Mouse (Mus musculus) gastrocnemius, postnatal 4 days (tissue): ENCODE measurements around the gene Lekr1. TPM values are rescaled to one million over a fixed set of nuclear protein-coding genes. Genes with fewer than 3 reads are reported as not detected.

Experiments
- DNase-seq, 2 experiments: peaks; one replicate each; pipeline ENCODE4 v3.0.0; 2021 to 2022; ENCODE audit warnings: low spot score in 2 of 2, mixed read lengths in 2 of 2
- total RNA-seq, 2 experiments: library from RNA; stranded (reverse); gene quantifications; 2 replicates each; pipeline ENCODE4 v1.2.3; 2021

Gene Lekr1
- total RNA-seq, 2 experiments from 2014 or later = 2.2 to 2.8 TPM

GRCm38 (mm10) chr3:65656451-65656850 is 9.6 kb upstream of the Lekr1 start:
- no peak for DNase-seq

- no peak for DNase-seq
Observed at GRCm38 (mm10) chr3:65656902-65657660, 8.9 kb upstream of the Lekr1 start.

GRCm38 (mm10) chr3:65658081-65658612 is 7.9 kb upstream of the Lekr1 start:
- DNase-seq = no peak

- DNase-seq = peak; percentile 41 to 69
Observed at GRCm38 (mm10) chr3:65658721-65659619, 7.1 kb upstream of the Lekr1 start.

GRCm38 (mm10) chr3:65659620-65659932 is 6.5 kb upstream of the Lekr1 start:
- DNase-seq = no peak

GRCm38 (mm10) chr3:65660336-65660735 is 5.7 kb upstream of the Lekr1 start:
- no peak for DNase-seq

GRCm38 (mm10) chr3:65661731-65662130 is 4.3 kb upstream of the Lekr1 start:
- no peak for DNase-seq

GRCm38 (mm10) chr3:65663176-65663575 is 2.9 kb upstream of the Lekr1 start:
- DNase-seq = no peak

GRCm38 (mm10) chr3:65670216-65670615 is 4.2 kb downstream of the Lekr1 start:
- no peak for DNase-seq

GRCm38 (mm10) chr3:65673725-65674124 is 7.7 kb downstream of the Lekr1 start:
- peak in 1 of 2 experiments; percentile 15 for DNase-seq

GRCm38 (mm10) chr3:65680612-65681011 is 14.6 kb downstream of the Lekr1 start:
- DNase-seq = no peak

GRCm38 (mm10) chr3:65689705-65690104 is 23.7 kb downstream of the Lekr1 start:
- no peak for DNase-seq

GRCm38 (mm10) chr3:65690850-65691249 is 24.8 kb downstream of the Lekr1 start:
- DNase-seq = no peak

- DNase-seq = no peak
Observed at GRCm38 (mm10) chr3:65699704-65700103, 33.7 kb downstream of the Lekr1 start.

- no peak for DNase-seq
Observed at GRCm38 (mm10) chr3:65714372-65714771, 48.3 kb downstream of the Lekr1 start.

- DNase-seq = no peak
Observed at GRCm38 (mm10) chr3:65717406-65717805, 51.4 kb downstream of the Lekr1 start.

GRCm38 (mm10) chr3:65722897-65723296 is 56.9 kb downstream of the Lekr1 start:
- no peak for DNase-seq

- DNase-seq = no peak
Observed at GRCm38 (mm10) chr3:65723664-65724063, 57.6 kb downstream of the Lekr1 start.

GRCm38 (mm10) chr3:65737816-65738215 is 71.8 kb downstream of the Lekr1 start:
- DNase-seq = no peak

- no peak for DNase-seq
Observed at GRCm38 (mm10) chr3:65744936-65745335, 78.9 kb downstream of the Lekr1 start.

- DNase-seq = no peak
Observed at GRCm38 (mm10) chr3:65764511-65765508, 98.8 kb downstream of the Lekr1 start.
